Mouse (Mus musculus): ENCODE measurements at regions not wholly inside any gene's neighbourhood (a gene's known extent, or its start where the extent isn't known, plus 50 kb on each side); places are given as distances from the start of the nearest gene placed in this dataset.

GRCm38 (mm10) chr13:52275196-52275595 is 255.9 kb downstream of the Diras2 start:
- peaks cover 4% of the 10 kb centered on the region for H3K4me1 ChIP-seq (replicated peaks)
- H3K36me3 ChIP-seq = no peaks in the 10 kb centered on the region
- H3K4me3 ChIP-seq = no peak overlapping the region
- no peaks in the 10 kb centered on the region for H3K9me3 ChIP-seq
- WGBS = 75% methylated on average over 5 of the region's 5 CpGs
- H3K27ac ChIP-seq = no peak overlapping the region
- DNase-seq (ENCODE audit: low spot score) = no peak
- H3K27me3 ChIP-seq (ENCODE audit: insufficient read depth, poor library complexity, severe bottlenecking) = peaks cover 7% of the 10 kb centered on the region; the same call in 1 of the 2 replicates

- 9% methylated on average over 8 of the region's 8 CpGs for WGBS
- H3K4me1 ChIP-seq (replicated peaks) = peaks cover 4% of the 10 kb centered on the region
- peaks cover 10% of the 10 kb centered on the region; the same call in 1 of the 2 replicates for H3K27me3 ChIP-seq (ENCODE audit: insufficient read depth, poor library complexity, severe bottlenecking)
- H3K36me3 ChIP-seq = no peaks in the 10 kb centered on the region
- H3K4me3 ChIP-seq = peak overlapping the region; percentile 31
- 0 out of 2 replicates have a peak overlapping the region, but pooled peaks have one; percentile 29 for H3K27ac ChIP-seq
- no peaks in the 10 kb centered on the region for H3K9me3 ChIP-seq
- peak; percentile 58 for DNase-seq (ENCODE audit: low spot score)
Measured at GRCm38 (mm10) chr13:52275675-52276074, 255.4 kb downstream of the Diras2 start.

DNA sequence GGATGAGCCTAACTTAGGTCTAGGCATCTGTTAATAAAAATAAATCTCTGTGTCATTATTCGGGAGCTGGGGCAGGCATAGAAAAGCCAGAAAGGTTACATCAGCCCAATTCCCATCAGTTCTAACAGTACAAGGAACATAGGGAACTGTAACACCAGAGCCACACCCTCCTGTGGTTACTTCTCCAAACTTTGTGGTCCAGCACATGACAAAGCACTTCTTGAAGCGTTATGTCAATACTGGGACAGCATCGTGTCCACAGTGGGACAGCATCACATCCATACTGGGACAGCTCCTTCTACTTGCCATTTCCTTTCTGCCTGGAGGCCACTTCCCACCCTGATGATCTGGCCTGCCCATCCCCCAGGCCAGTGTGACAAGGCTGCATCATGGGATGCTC is 253.9 kb downstream of the Diras2 start:
- H3K4me1 ChIP-seq (replicated peaks) = peaks cover 4% of the 10 kb centered on the region
- 89% methylated on average over 3 of the region's 3 CpGs for WGBS

GRCm38 (mm10) chr13:52278831-52279230 is 252.2 kb downstream of the Diras2 start:
- H3K9me3 ChIP-seq = no peaks in the 10 kb centered on the region
- no peak overlapping the region for H3K4me3 ChIP-seq
- H3K27ac ChIP-seq = no peak overlapping the region
- peaks cover 5% of the 10 kb centered on the region for H3K4me1 ChIP-seq (replicated peaks)
- 84% methylated on average over 1 of the region's 1 CpGs for WGBS
- no peak for DNase-seq (ENCODE audit: low spot score)
- peaks cover 10% of the 10 kb centered on the region; the same call in 1 of the 2 replicates for H3K27me3 ChIP-seq (ENCODE audit: insufficient read depth, poor library complexity, severe bottlenecking)
- no peaks in the 10 kb centered on the region for H3K36me3 ChIP-seq

More for the DNA sequence above, 253.9 kb downstream of the Diras2 start:
- peaks cover 10% of the 10 kb centered on the region; the same call in 1 of the 2 replicates for H3K27me3 ChIP-seq (ENCODE audit: insufficient read depth, poor library complexity, severe bottlenecking)
- no peak overlapping the region for H3K4me3 ChIP-seq
- no peak overlapping the region for H3K27ac ChIP-seq
- DNase-seq (ENCODE audit: low spot score) = no peak
- H3K9me3 ChIP-seq = no peaks in the 10 kb centered on the region
- no peaks in the 10 kb centered on the region for H3K36me3 ChIP-seq

- Histone ChIP-seq H3K4me3 (no peak overlapping the region), H3K27me3 (ENCODE audit: insufficient read depth, poor library complexity, severe bottlenecking) (peaks cover 10% of the 10 kb centered on the region; the same call in 1 of the 2 replicates), H3K27ac (no peak overlapping the region), H3K9me3 (no peaks in the 10 kb centered on the region), H3K4me1 (replicated peaks) (peaks cover 10% of the 10 kb centered on the region), H3K36me3 (no peaks in the 10 kb centered on the region)
- DNase-seq (ENCODE audit: low spot score) = no peak
- WGBS = 76% methylated on average over 11 of the region's 11 CpGs
Measured at GRCm38 (mm10) chr13:52279281-52279969, 251.7 kb downstream of the Diras2 start.

DNA sequence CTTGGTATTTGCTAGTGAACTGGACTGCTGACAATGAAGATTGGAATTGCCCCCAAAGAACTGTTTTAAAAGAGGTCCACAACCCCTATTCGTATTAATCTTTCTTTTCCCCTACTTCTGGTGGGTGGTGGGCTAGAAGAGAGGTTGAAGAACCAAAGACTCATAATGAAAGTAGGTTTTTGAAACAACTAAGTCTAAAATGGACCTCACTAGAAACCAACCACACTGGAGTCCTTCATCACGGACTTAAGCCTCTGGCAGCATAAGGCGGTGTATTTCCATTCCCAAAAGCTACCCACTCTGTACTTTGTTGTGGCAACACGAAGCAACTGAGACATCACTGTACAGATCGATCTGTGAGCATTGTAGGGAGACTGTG is 251.1 kb downstream of the Diras2 start:
- Histone ChIP-seq H3K9me3 (no peaks in the 10 kb centered on the region), H3K27me3 (ENCODE audit: insufficient read depth, poor library complexity, severe bottlenecking) (peaks cover 10% of the 10 kb centered on the region; the same call in 1 of the 2 replicates), H3K4me3 (no peak overlapping the region), H3K4me1 (replicated peaks) (peaks cover 10% of the 10 kb centered on the region), H3K36me3 (no peaks in the 10 kb centered on the region), H3K27ac (no peak overlapping the region)
- no peak for DNase-seq (ENCODE audit: low spot score)
- 88% methylated on average over 5 of the region's 5 CpGs for WGBS

- DNase-seq (ENCODE audit: low spot score) = no peak
- 73% methylated on average over 2 of the region's 2 CpGs for WGBS
Measured at GRCm38 (mm10) chr13:52281271-52281670, 249.8 kb downstream of the Diras2 start.

GRCm38 (mm10) chr13:52282500-52282899 is 248.6 kb downstream of the Diras2 start:
- DNase-seq (ENCODE audit: low spot score) = no peak
- no peaks in the 10 kb centered on the region for H3K36me3 ChIP-seq
- no peaks in the 10 kb centered on the region for H3K9me3 ChIP-seq
- no peak overlapping the region for H3K4me3 ChIP-seq
- 84% methylated on average over 13 of the region's 13 CpGs for WGBS
- 0 out of 2 replicates have a peak, but pooled peaks cover 6% of the 10 kb centered on the region for H3K4me1 ChIP-seq (replicated peaks)
- peaks cover 3% of the 10 kb centered on the region; the same call in 1 of the 2 replicates for H3K27me3 ChIP-seq (ENCODE audit: insufficient read depth, poor library complexity, severe bottlenecking)
- no peak overlapping the region for H3K27ac ChIP-seq

More at GRCm38 (mm10) chr13:52281271-52281670, 249.8 kb downstream of the Diras2 start:
- Histone ChIP-seq H3K27ac (no peak overlapping the region), H3K36me3 (no peaks in the 10 kb centered on the region), H3K9me3 (no peaks in the 10 kb centered on the region), H3K4me1 (replicated peaks) (0 out of 2 replicates have a peak, but pooled peaks cover 6% of the 10 kb centered on the region), H3K27me3 (ENCODE audit: insufficient read depth, poor library complexity, severe bottlenecking) (peaks cover 4% of the 10 kb centered on the region; the same call in 1 of the 2 replicates), H3K4me3 (no peak overlapping the region)

- H3K9me3 ChIP-seq = no peaks in the 10 kb centered on the region
- H3K4me3 ChIP-seq = no peak overlapping the region
- 89% methylated on average over 11 of the region's 11 CpGs for WGBS
- no peak overlapping the region for H3K27ac ChIP-seq
- no peaks in the 10 kb centered on the region for H3K36me3 ChIP-seq
- peaks cover 6% of the 10 kb centered on the region; the same call in 1 of the 2 replicates for H3K4me1 ChIP-seq (replicated peaks)
- H3K27me3 ChIP-seq (ENCODE audit: insufficient read depth, poor library complexity, severe bottlenecking) = peaks cover 3% of the 10 kb centered on the region; the same call in 1 of the 2 replicates
- DNase-seq (ENCODE audit: low spot score) = no peak
Measured at GRCm38 (mm10) chr13:52283456-52283855, 247.6 kb downstream of the Diras2 start.

- H3K9me3 ChIP-seq = no peaks in the 10 kb centered on the region
Measured at GRCm38 (mm10) chr13:52284026-52284801, 246.9 kb downstream of the Diras2 start.

DNA sequence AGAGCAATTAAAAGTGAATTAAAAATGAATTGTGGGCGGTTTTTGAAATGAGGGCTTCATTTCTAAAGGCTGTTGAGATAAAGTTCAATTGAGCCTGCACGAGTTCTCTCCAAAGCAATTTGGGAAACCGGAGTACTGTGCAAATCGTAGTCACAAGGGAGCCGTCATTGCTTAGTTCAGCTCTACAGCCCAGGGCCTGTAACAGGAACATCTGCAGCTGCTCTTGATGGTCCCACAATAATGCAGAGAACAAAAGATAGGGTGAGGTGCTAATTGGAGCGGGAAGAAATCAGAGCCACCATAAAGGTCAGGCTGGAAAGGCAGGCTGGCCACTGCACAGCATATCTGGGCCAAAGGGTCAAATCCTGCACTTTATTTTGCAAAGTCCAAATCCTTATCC is 242.7 kb downstream of the Diras2 start:
- peaks cover 6% of the 10 kb centered on the region; the same call in 1 of the 2 replicates for H3K4me1 ChIP-seq (replicated peaks)
- 62% methylated on average over 6 of the region's 6 CpGs for WGBS
- no peak for DNase-seq (ENCODE audit: low spot score)
- no peaks in the 10 kb centered on the region for H3K36me3 ChIP-seq
- no peaks in the 10 kb centered on the region for H3K9me3 ChIP-seq
- H3K27me3 ChIP-seq (ENCODE audit: insufficient read depth, poor library complexity, severe bottlenecking) = no peaks in the 10 kb centered on the region
- H3K27ac ChIP-seq = no peak overlapping the region
- no peak overlapping the region for H3K4me3 ChIP-seq

More at GRCm38 (mm10) chr13:52284026-52284801, 246.9 kb downstream of the Diras2 start:
- DNase-seq (ENCODE audit: low spot score) = no peak
- 80% methylated on average over 12 of the region's 12 CpGs for WGBS
- Histone ChIP-seq H3K27ac (no peak overlapping the region; the same call in 1 of the 2 replicates), H3K36me3 (no peaks in the 10 kb centered on the region), H3K4me3 (no peak overlapping the region), H3K27me3 (ENCODE audit: insufficient read depth, poor library complexity, severe bottlenecking) (peaks cover 3% of the 10 kb centered on the region; the same call in 1 of the 2 replicates), H3K4me1 (replicated peaks) (peaks cover 6% of the 10 kb centered on the region; the same call in 1 of the 2 replicates)

GRCm38 (mm10) chr13:52295847-52296246 is 235.2 kb downstream of the Diras2 start:
- Histone ChIP-seq H3K4me1 (replicated peaks) (peaks cover 7% of the 10 kb centered on the region; the same call in 1 of the 2 replicates), H3K36me3 (no peaks in the 10 kb centered on the region), H3K4me3 (no peak overlapping the region), H3K9me3 (no peaks in the 10 kb centered on the region), H3K27ac (no peak overlapping the region), H3K27me3 (ENCODE audit: insufficient read depth, poor library complexity, severe bottlenecking) (no peaks in the 10 kb centered on the region)
- WGBS = 92% methylated on average over 15 of the region's 15 CpGs
- DNase-seq (ENCODE audit: low spot score) = no peak

All from hindbrain, embryonic 10.5 days (tissue).